Mouse (Mus musculus) central nervous system, embryonic 14 days (tissue): ENCODE measurements around the gene Olfr725. TPM values are rescaled to one million over a fixed set of nuclear protein-coding genes. Genes with fewer than 3 reads are reported as not detected.

ENCODE experiments used
- polyA plus RNA-seq: library from polyadenylated mRNA; depleted of rRNA; stranded (reverse); fragments of >200 nt; gene quantifications from 2 replicates; pipeline ENCODE4 v1.2.3, GENCODE M21; 2012; rRNA removed

Gene Olfr725
- not detected in 2 replicates for polyA plus RNA-seq

DNA sequence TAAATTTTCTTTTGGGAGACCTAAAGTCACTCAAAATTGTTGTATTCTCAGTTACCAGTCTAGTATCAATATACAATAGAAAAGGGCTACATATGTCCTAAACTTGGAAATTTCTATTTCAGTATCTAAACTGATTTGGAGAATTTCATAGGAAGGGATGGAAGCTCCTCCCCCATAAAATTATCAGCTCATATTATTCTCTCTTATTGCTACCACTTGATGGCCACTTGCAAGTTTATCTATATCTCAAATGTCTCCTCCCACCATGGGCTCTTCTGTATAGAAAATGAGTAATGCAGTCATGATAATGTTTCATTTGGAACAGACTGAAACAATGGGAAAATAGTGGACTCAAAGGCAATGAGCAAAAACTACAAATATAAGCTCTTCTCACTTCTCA, at the start of gene Olfr725:
TSS of gene Olfr725 (minus strand) at position 101 of the 400 bp plus-strand sequence.

Other genes with a start within 250 kb of the Olfr725 start
- gene Olfr722, start 138.4 kb downstream of the Olfr725 start, polyA plus RNA-seq = not detected in 2 replicates
- gene Olfr723, start 108.6 kb downstream of the Olfr725 start, polyA plus RNA-seq = not detected in 2 replicates
- gene Olfr724, start 77.1 kb downstream of the Olfr725 start, polyA plus RNA-seq = not detected in 2 replicates
- gene Olfr726, start 50.6 kb upstream of the Olfr725 start, polyA plus RNA-seq = not detected in 2 replicates
- gene Olfr727, start 82.8 kb upstream of the Olfr725 start, polyA plus RNA-seq = not detected in 2 replicates
- not detected in 2 replicates for gene Olfr728, start 102.3 kb upstream of the Olfr725 start, polyA plus RNA-seq
- gene Olfr729, start 112.5 kb upstream of the Olfr725 start, polyA plus RNA-seq = not detected in 2 replicates
- not detected in 2 replicates for gene Olfr730, start 147.8 kb upstream of the Olfr725 start, polyA plus RNA-seq
- not detected in 2 replicates for gene Olfr731, start 201.5 kb upstream of the Olfr725 start, polyA plus RNA-seq
- not detected in 2 replicates for gene Olfr732, start 243.8 kb upstream of the Olfr725 start, polyA plus RNA-seq